Mouse (Mus musculus) G1E (cell line): ENCODE measurements at regions not wholly inside any gene's neighbourhood (a gene's known extent, or its start where the extent isn't known, plus 50 kb on each side); places are given as distances from the start of the nearest gene placed in this dataset.

Source experiments
- CTCF ChIP-seq: IDR thresholded peaks from 2 replicates; pipeline ENCODE4 v1.5.1; 2012; ENCODE audit warnings: low read depth, low read length, inconsistent platforms, mixed read lengths
- GATA1 ChIP-seq: IDR thresholded peaks from 2 replicates; pipeline ENCODE4 v1.6.1; 2012; ENCODE audit warnings: borderline replicate concordance, low read length, inconsistent platforms, mixed read lengths
- GATA2 ChIP-seq: IDR thresholded peaks from 2 replicates; pipeline ENCODE4 v1.6.1; 2012; ENCODE audit warnings: low read depth, low read length, inconsistent platforms, borderline replicate concordance
- POLR2AphosphoS5 ChIP-seq: IDR thresholded peaks from 2 replicates; pipeline ENCODE4 v1.6.1; 2012; ENCODE audit warnings: low read depth, low read length, inconsistent platforms; ENCODE audit not compliant: insufficient replicate concordance
- TAL1 ChIP-seq: conservative IDR thresholded peaks from 2 replicates; pipeline ENCODE4 v1.6.1; 2012; ENCODE audit warnings: low read depth, low read length, inconsistent platforms, mixed read lengths

DNA sequence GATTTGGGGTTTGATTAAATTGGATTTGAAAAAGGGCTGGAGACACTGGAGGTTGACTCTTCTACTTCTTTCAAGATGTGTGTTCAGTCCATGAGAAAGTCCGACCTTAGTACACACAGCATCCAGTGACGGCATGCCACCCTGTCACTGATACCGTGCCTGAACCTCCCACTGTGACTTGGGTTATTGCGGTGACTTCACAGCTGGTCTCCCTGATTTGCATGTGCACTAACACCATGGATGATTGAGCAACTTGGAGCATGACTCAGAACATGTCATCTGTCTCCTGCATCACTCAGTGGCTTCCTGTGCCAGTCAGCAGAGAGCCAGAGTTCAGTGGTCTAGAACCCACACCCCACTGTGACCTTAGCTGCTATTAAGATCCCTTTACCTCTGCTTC lies 208.3 kb downstream of the Rnf144a start:
- TF ChIP-seq POLR2AphosphoS5 (no peak), GATA1 (no peak), CTCF (no peak), TAL1 (no peak), GATA2 (no peak)
